Mouse (Mus musculus) regulatory T cell (primary cell): ENCODE measurements around the gene Gm9045.
"Not testable (repeated sequence)": the region's sequence is repeated elsewhere in the genome, so short reads cannot be mapped to it uniquely, and the experiment has no call there.

ENCODE experiments used
- in situ Hi-C: fragments of 300-600 bp; cut with MboI, MseI; formaldehyde crosslinking; loops from one replicate; pipeline ENCODE4 v1.15.1; 2025; ENCODE audit warnings: high pct_unique_total_duplicates

Gene Gm9045

GRCm38 (mm10) chr10:118337731-118338130 is at the start of gene Gm9045:
Gene Gm9045, minus strand, starts transcription at chr10:118337831.
- in situ Hi-C loops, result not testable (repeated sequence)

- in situ Hi-C loops, result loop anchor here (5.0 kb wide), 1 partner anchor 123 kb away; no protein-coding TSS in a partner anchor
Measured at GRCm38 (mm10) chr10:118370443-118370842, 32.8 kb upstream of the Gm9045 start.

GRCm38 (mm10) chr10:118369518-118369917 is 31.9 kb upstream of the Gm9045 start:
- in situ Hi-C loops, result loop anchor here (5.0 kb wide), 1 partner anchor 217 kb away; no protein-coding TSS in a partner anchor

- in situ Hi-C loops, result loop anchor here (10.0 kb wide), 1 partner anchor 1729 kb away; no protein-coding TSS in a partner anchor
Measured at GRCm38 (mm10) chr10:118354005-118354404, 16.4 kb upstream of the Gm9045 start, which contains the start of gene Gm9049. Gene Gm9049, minus strand, starts transcription at chr10:118354105.

- in situ Hi-C loops, result not testable (repeated sequence)
Measured at GRCm38 (mm10) chr10:118348579-118348978, 10.9 kb upstream of the Gm9045 start, which contains the start of gene Gm9048. Gene Gm9048, minus strand, starts transcription at chr10:118348679.

- in situ Hi-C loops, result not testable (repeated sequence)
Measured at GRCm38 (mm10) chr10:118343155-118343554, 5.5 kb upstream of the Gm9045 start, which contains the start of gene Gm9046. Gene Gm9046, minus strand, starts transcription at chr10:118343255.

- in situ Hi-C loops, result not testable (repeated sequence)
Measured at GRCm38 (mm10) chr10:118332308-118332707, 5.3 kb downstream of the Gm9045 start, which contains the start of gene Gm9044. Gene Gm9044, minus strand, starts transcription at chr10:118332408.

GRCm38 (mm10) chr10:118326869-118327268 is 10.8 kb downstream of the Gm9045 start, which contains the start of gene Gm9040:
Gene Gm9040, minus strand, starts transcription at chr10:118326969.
- in situ Hi-C loops, result not testable (repeated sequence)

GRCm38 (mm10) chr10:118319024-118319423 is 18.6 kb downstream of the Gm9045 start:
- in situ Hi-C loops, result loop anchor here (10.0 kb wide), 1 partner anchor 74 kb away; the partner anchor contains the start of gene Gm32717

GRCm38 (mm10) chr10:118302133-118302532 is 35.5 kb downstream of the Gm9045 start:
- in situ Hi-C loops, result not testable (repeated sequence)

- in situ Hi-C loops, result loop anchor here (5.0 kb wide), 1 partner anchor 88 kb away; no protein-coding TSS in a partner anchor
Measured at GRCm38 (mm10) chr10:118294938-118295337, 42.7 kb downstream of the Gm9045 start, which contains the start of gene Iltifb. Gene Iltifb, minus strand, starts transcription at chr10:118295038.
